ENCODE assay signal across 8 mouse cellular contexts in the genomic region with DNA sequence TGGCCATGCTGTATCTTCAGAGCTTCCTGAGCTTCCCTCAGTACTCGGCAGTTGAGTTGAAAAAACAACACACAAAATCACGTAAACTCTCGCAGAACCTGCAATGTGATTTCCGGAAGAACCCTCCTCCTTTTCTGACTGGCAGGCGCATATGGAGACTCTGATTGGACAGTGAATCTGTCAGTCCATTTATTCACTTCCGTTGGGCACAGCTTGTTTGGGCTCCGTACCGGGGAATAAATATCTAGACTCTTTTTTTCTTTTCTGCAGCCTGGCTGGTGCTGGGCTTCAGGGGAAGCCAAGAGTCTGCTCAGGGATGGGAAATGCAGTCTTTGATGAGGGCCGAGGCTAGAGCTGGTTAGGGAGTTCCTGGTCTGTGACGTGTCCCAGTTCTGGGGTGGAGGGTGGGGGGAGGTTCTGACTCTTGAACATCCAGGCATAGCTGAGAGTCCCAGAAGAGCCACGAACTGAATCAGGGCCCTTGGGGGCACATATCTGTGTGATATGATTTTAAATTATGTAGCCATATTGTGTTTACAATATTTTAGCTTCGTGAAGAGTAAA. TPM values are rescaled to one million over a fixed set of nuclear protein-coding genes. Genes with fewer than 3 reads are reported as not detected.
DNase-seq lines count a peak whose midpoint lies in the region; ATAC-seq lines count a peak whose summit lies in the region.
"Not testable (repeated sequence)": the region's sequence is repeated elsewhere in the genome, so short reads cannot be mapped to it uniquely, and the experiment has no call there.

A gene (minus strand): TSS at position 109 of the 564 bp plus-strand sequence.

- H3K27ac ChIP-seq in forebrain, embryonic 14.5 days (ENCODE audit: low read depth, low read length); liver, embryonic 13.5 days; stomach, embryonic 14.5 days (ENCODE audit: low read length): not testable (repeated sequence)

- not testable (repeated sequence) for H3K4me3 ChIP-seq in forebrain, embryonic 14.5 days (ENCODE audit: low read depth, low read length)
- peak within 1 kb of the TSS; percentile 41 for H3K4me3 ChIP-seq in liver, embryonic 13.5 days (replicated peaks)
- H3K4me3 ChIP-seq in stomach, embryonic 14.5 days (ENCODE audit: low read depth, low read length), result peak within 1 kb of the TSS; percentile 17

- peak; percentile 81 for DNase-seq in CD4-positive, CD25-positive, alpha-beta regulatory T cell, adult 2 months (ENCODE audit: low read depth, low spot score)
- peak; percentile 60 for DNase-seq in cerebellum, adult 11 months
- peak; percentile 59 for DNase-seq in forebrain, embryonic 14.5 days (ENCODE audit: low spot score)
- DNase-seq in heart, postnatal 14 days, result peak; percentile 39 to 67
- peak; percentile 32 to 61 for DNase-seq in kidney, postnatal 4 days
- peak; percentile 14 for DNase-seq in liver, embryonic 13.5 days
- DNase-seq in naive thymus-derived CD4-positive, alpha-beta T cell, adult 2 months (ENCODE audit: low read depth), result peak; percentile 82

- WGBS in forebrain, embryonic 14.5 days, result 48% methylated on average over 11 of the region's 12 CpGs
- 27% methylated on average over 11 of the region's 12 CpGs for WGBS in liver, embryonic 13.5 days (ENCODE audit: insufficient replicate concordance)
- 39% methylated on average over 11 of the region's 12 CpGs for WGBS in stomach, embryonic 14.5 days

- intact Hi-C loops in heart, postnatal 14 days (cut with DNase I), result not testable (repeated sequence)

- H3K36me3 ChIP-seq in forebrain, embryonic 14.5 days (ENCODE audit: control insufficient read depth, insufficient read depth, low read length); liver, embryonic 13.5 days; stomach, embryonic 14.5 days (ENCODE audit: control insufficient read depth, insufficient read depth, low read length): not testable (repeated sequence)

- not testable (repeated sequence) for H3K27me3 ChIP-seq in forebrain, embryonic 14.5 days (replicated peaks; ENCODE audit: control insufficient read depth, insufficient read depth, low read length); liver, embryonic 13.5 days; stomach, embryonic 14.5 days (ENCODE audit: control insufficient read depth, insufficient read depth, low read length)

- not testable (repeated sequence) for H3K9ac ChIP-seq in forebrain, embryonic 14.5 days (ENCODE audit: low read length); liver, embryonic 13.5 days; stomach, embryonic 14.5 days (replicated peaks; ENCODE audit: low read depth, low read length)

- not testable (repeated sequence) for H3K4me1 ChIP-seq in forebrain, embryonic 14.5 days (ENCODE audit: control insufficient read depth, insufficient read depth, low read length); liver, embryonic 13.5 days (replicated peaks); stomach, embryonic 14.5 days (ENCODE audit: control insufficient read depth, insufficient read depth, low read length)

- peak; percentile 93 for ATAC-seq in forebrain, embryonic 14.5 days
- peak; percentile 95 for ATAC-seq in liver, embryonic 13.5 days (ENCODE audit: low read depth)
- ATAC-seq in stomach, embryonic 14.5 days (ENCODE audit: insufficient number of reproducible peaks, insufficient read depth, low FRiP score, low read depth), result peak; percentile 95

- H3K4me2 ChIP-seq in forebrain, embryonic 14.5 days (ENCODE audit: low read length); stomach, embryonic 14.5 days (replicated peaks; ENCODE audit: low read depth, low read length): not testable (repeated sequence)
- peak within 1 kb of the TSS; percentile 39 for H3K4me2 ChIP-seq in liver, embryonic 13.5 days

- H3K9me3 ChIP-seq in forebrain, embryonic 14.5 days (replicated peaks; ENCODE audit: control insufficient read depth, low read length); liver, embryonic 13.5 days (replicated peaks); stomach, embryonic 14.5 days (ENCODE audit: control insufficient read depth, low read depth, low read length): not testable (repeated sequence)

RNA-seq across cellular contexts. Expression of the gene that starts here (rescaled TPM):
- 3.4 and 4.9 TPM in 2 replicates for polyA plus RNA-seq in forebrain, embryonic 14.5 days (2014; fragmentation: Nextera tagmentation; extraction: Ambion mirVana)
- total RNA-seq in heart, postnatal 14 days (2021), result 1 to 10 TPM; 1.7 to 1.9 TPM
- 1.0 and 1.5 TPM in 2 replicates for polyA plus RNA-seq in liver, embryonic 13.5 days (2015; fragmentation: Nextera tagmentation; extraction: Ambion mirVana)
- 3.7 and 4.4 TPM in 2 replicates for polyA plus RNA-seq in stomach, embryonic 14.5 days (2014; fragmentation: Nextera tagmentation; extraction: Ambion mirVana)

Comparison
In these comparisons a context has a peak if more than half of its experiments do, and no peak if none do; other contexts are left out.
1. DNase-seq: peak in every context shown above with its lines; median percentile 82 in naive thymus-derived CD4-positive, alpha-beta T cell, adult 2 months; 81 in CD4-positive, CD25-positive, alpha-beta regulatory T cell, adult 2 months; 60 in cerebellum, adult 11 months; 59 in forebrain, embryonic 14.5 days; 53 in heart, postnatal 14 days; 46 in kidney, postnatal 4 days; 14 in liver, embryonic 13.5 days.